Mouse (Mus musculus) adrenal gland, postnatal 10 days (tissue): ENCODE results near the gene Gpr182. TPM values are rescaled to one million over a fixed set of nuclear protein-coding genes. Genes with fewer than 3 reads are reported as not detected.
"Not testable (repeated sequence)": the region's sequence is repeated elsewhere in the genome, so short reads cannot be mapped to it uniquely, and the experiment has no call there.

Source experiments
- DNase-seq: peaks from one replicate; pipeline ENCODE4 v3.0.0; 2021; ENCODE audit warnings: mixed read lengths
- long read RNA-seq, 2 experiments: library from polyadenylated mRNA; stranded (forward); transcript quantifications; one replicate each; pipeline ENCODE4 v2.0.0; 2021
- total RNA-seq, 2 experiments: library from RNA; stranded (reverse); gene quantifications; 2 replicates each; pipeline ENCODE4 v1.2.3; 2021

Gpr182 gene
- total RNA-seq, result 10 to 100 TPM; 10.4 to 14.3 TPM
- long read RNA-seq, experiment 1, transcript Gpr182-201 (2 exons, 3,954 nt), result major isoform, 5 of 17 reads
- long read RNA-seq, experiment 1, partial matches to known transcripts, result 0 of 17 reads
- long read RNA-seq, experiment 1, other reads (novel, unspliced or antisense), result 12 of 17 reads
- long read RNA-seq, experiment 2, partial matches to known transcripts, result 0 of 2 reads
- long read RNA-seq, experiment 2, other reads (novel, unspliced or antisense), result 1 of 2 reads

- DNase-seq, result no peak
These were observed at the start of gene Gpr182 for GRCm38 (mm10) chr10:127751548-127751947. TSS of gene Gpr182 (minus strand) at chr10:127751732.

GRCm38 (mm10) chr10:127800891-127801290 lies 49.4 kb upstream of the Gpr182 start, which contains the start of gene Rdh16:
TSS of gene Rdh16 (plus strand) at chr10:127801152.
- DNase-seq, result no peak

- DNase-seq, result no peak
These were observed 47.8 kb upstream of the Gpr182 start for GRCm38 (mm10) chr10:127799295-127799694.

- DNase-seq, result not testable (repeated sequence)
These were observed 33.9 kb upstream of the Gpr182 start for GRCm38 (mm10) chr10:127785411-127785810.

GRCm38 (mm10) chr10:127782321-127782720 lies 30.8 kb upstream of the Gpr182 start:
- DNase-seq, result not testable (repeated sequence)

GRCm38 (mm10) chr10:127776011-127776410 lies 24.5 kb upstream of the Gpr182 start, which contains the start of gene Rdh9:
TSS of gene Rdh9 (plus strand) at chr10:127776386.
- DNase-seq, result no peak

- DNase-seq, result no peak
These were observed 15.0 kb upstream of the Gpr182 start for GRCm38 (mm10) chr10:127766564-127766963.

GRCm38 (mm10) chr10:127763914-127764680 lies 12.6 kb upstream of the Gpr182 start:
- no peak for DNase-seq

- not testable (repeated sequence) for DNase-seq
These were observed 11.4 kb upstream of the Gpr182 start for GRCm38 (mm10) chr10:127762926-127763325.

GRCm38 (mm10) chr10:127759181-127760110 lies 7.9 kb upstream of the Gpr182 start, which contains the start of the genes Rdh1 and Rdh16f1:
TSS of gene Rdh1 (plus strand) at chr10:127759721.
TSS of gene Rdh16f1 (plus strand) at chr10:127759787.
- no peak for DNase-seq

GRCm38 (mm10) chr10:127755770-127756468 lies 4.4 kb upstream of the Gpr182 start:
- no peak for DNase-seq

- DNase-seq, result no peak
These were observed 3.7 kb upstream of the Gpr182 start for GRCm38 (mm10) chr10:127755246-127755645.

GRCm38 (mm10) chr10:127754566-127755166 lies 3.1 kb upstream of the Gpr182 start:
- peak; percentile 72 for DNase-seq

GRCm38 (mm10) chr10:127750136-127750777 lies 1.3 kb downstream of the Gpr182 start:
- DNase-seq, result no peak

GRCm38 (mm10) chr10:127748847-127749612 lies 2.5 kb downstream of the Gpr182 start:
- peak; percentile 73 for DNase-seq

GRCm38 (mm10) chr10:127747254-127747653 lies 4.3 kb downstream of the Gpr182 start:
- no peak for DNase-seq

- no peak for DNase-seq
These were observed 5.6 kb downstream of the Gpr182 start for GRCm38 (mm10) chr10:127745886-127746285.

GRCm38 (mm10) chr10:127744661-127745060 lies 6.9 kb downstream of the Gpr182 start:
- peak; percentile 80 for DNase-seq

- DNase-seq, result no peak
These were observed 11.8 kb downstream of the Gpr182 start for GRCm38 (mm10) chr10:127739661-127740161.
